Mouse (Mus musculus) G1E (cell line): ENCODE measurements at regions not wholly inside any gene's neighbourhood (a gene's known extent, or its start where the extent isn't known, plus 50 kb on each side); places are given as distances from the start of the nearest gene placed in this dataset.

Experiments
- ATAC-seq: 2 replicates; pipeline ENCODE4 v1.8.0; 2016; ENCODE audit warnings: mild to moderate bottlenecking; ENCODE audit not compliant: insufficient number of reproducible peaks, poor library complexity, low FRiP score, severe bottlenecking; ENCODE audit errors: extremely low read depth
- DNase-seq: peaks from one replicate; pipeline ENCODE4 v3.0.0; 2012; ENCODE audit warnings: low spot score
- H3K27me3 ChIP-seq: 2 replicates; pipeline ENCODE4 v1.6.1; 2012; ENCODE audit warnings: mild to moderate bottlenecking, low read length, inconsistent platforms; ENCODE audit not compliant: insufficient read depth
- H3K36me3 ChIP-seq: replicated peaks from 2 replicates; pipeline ENCODE3; 2012; ENCODE audit warnings: mild to moderate bottlenecking, inconsistent platforms
- H3K4me1 ChIP-seq: 2 replicates; pipeline ENCODE4 v1.6.1; 2012; ENCODE audit warnings: low read depth, low read length, inconsistent platforms, mixed read lengths; ENCODE audit not compliant: insufficient read depth
- H3K4me3 ChIP-seq: 2 replicates; pipeline ENCODE4 v1.5.1; 2012; ENCODE audit warnings: low read depth, mild to moderate bottlenecking, inconsistent platforms, low read length, moderate library complexity, mixed read lengths
- H3K9me3 ChIP-seq: replicated peaks from 2 replicates; pipeline ENCODE4 v1.6.1; 2012; ENCODE audit warnings: inconsistent platforms
- CTCF ChIP-seq: IDR thresholded peaks from 2 replicates; pipeline ENCODE4 v1.5.1; 2012; ENCODE audit warnings: low read depth, low read length, inconsistent platforms, mixed read lengths
- GATA1 ChIP-seq: IDR thresholded peaks from 2 replicates; pipeline ENCODE4 v1.6.1; 2012; ENCODE audit warnings: borderline replicate concordance, low read length, inconsistent platforms, mixed read lengths
- GATA2 ChIP-seq: IDR thresholded peaks from 2 replicates; pipeline ENCODE4 v1.6.1; 2012; ENCODE audit warnings: low read depth, low read length, inconsistent platforms, borderline replicate concordance
- POLR2AphosphoS5 ChIP-seq: IDR thresholded peaks from 2 replicates; pipeline ENCODE4 v1.6.1; 2012; ENCODE audit warnings: low read depth, low read length, inconsistent platforms; ENCODE audit not compliant: insufficient replicate concordance
- TAL1 ChIP-seq: conservative IDR thresholded peaks from 2 replicates; pipeline ENCODE4 v1.6.1; 2012; ENCODE audit warnings: low read depth, low read length, inconsistent platforms, mixed read lengths

DNA sequence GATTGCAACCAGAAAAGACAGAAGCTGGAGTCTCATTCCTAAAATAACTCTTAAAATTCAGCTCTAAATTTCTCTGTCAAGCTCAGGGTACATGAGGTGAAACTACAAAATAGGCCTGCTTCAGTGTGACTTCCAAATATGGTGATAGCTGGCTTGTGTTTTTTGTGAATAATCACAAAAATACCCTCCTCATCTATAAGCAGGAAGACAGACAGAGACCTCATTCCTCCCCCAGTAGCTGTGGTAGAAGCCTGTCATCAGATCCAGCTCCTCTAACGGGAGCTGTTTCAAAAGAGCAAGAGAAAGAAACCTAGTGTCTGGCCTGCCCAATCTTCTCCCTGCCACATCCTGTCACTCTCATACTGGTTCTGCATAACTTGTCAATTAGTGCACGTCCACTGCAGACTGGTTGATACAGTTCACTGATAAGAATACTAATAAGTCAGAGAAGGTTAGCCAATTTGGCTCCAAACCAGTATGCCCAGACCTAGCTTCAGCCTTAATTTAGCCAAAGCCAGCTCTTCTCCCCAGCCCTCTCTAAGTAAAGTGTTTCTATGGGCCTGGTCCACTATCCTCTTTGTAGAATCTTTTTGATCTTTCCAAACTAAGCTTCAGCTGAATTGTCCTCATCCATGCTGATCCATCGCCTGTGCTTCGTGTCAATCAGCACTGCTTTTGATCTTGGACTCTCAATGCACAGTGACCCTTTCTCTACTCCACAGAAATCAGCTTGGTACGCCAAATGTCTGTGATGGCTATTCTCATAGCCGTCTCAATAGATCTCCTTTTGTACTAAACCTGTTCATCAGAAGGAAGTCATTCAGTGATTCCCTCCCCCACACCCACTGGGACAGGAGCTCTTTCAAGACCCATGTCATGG lies 160.6 kb downstream of the Fam84b start:
- TF ChIP-seq TAL1: no peak
- TF ChIP-seq GATA1: no peak
- no peak for TF ChIP-seq POLR2AphosphoS5
- no peak for TF ChIP-seq GATA2
- TF ChIP-seq CTCF: no peak
- no peaks in the 10 kb centered on the region for H3K9me3 ChIP-seq
- no peaks in the 10 kb centered on the region for H3K4me1 ChIP-seq
- H3K36me3 ChIP-seq: no peaks in the 10 kb centered on the region
- ATAC-seq (no peak), DNase-seq (no peak)
- H3K4me3 ChIP-seq: no peak overlapping the region
- no peaks in the 10 kb centered on the region for H3K27me3 ChIP-seq

DNA sequence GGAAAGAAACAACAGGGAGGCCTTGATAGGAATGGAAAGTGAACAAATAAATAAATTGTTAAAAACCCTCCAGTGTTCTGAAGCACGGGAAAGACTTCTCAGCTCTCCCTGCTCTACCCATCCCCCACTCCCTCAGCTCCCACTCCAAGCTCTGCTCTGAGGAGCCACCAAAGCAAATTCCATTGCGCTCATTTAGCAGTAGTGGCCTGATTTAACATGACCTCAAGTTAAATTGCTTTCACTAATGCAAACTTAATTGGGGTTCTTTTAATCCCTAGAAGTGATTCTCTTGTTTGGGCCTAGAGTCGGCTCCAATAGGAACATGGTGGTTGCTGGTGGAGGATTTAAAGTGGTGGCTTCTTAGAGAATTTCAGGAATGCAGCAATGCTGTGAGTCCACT lies 161.4 kb downstream of the Fam84b start:
- no peak for DNase-seq
- Histone ChIP-seq H3K4me3 (no peak overlapping the region), H3K9me3 (no peaks in the 10 kb centered on the region), H3K4me1 (no peaks in the 10 kb centered on the region), H3K27me3 (no peaks in the 10 kb centered on the region), H3K36me3 (no peaks in the 10 kb centered on the region)
- no peak for TF ChIP-seq GATA2
- TF ChIP-seq TAL1: no peak
- no peak for TF ChIP-seq POLR2AphosphoS5
- no peak for TF ChIP-seq CTCF
- TF ChIP-seq GATA1: no peak
- ATAC-seq: no peak

DNA sequence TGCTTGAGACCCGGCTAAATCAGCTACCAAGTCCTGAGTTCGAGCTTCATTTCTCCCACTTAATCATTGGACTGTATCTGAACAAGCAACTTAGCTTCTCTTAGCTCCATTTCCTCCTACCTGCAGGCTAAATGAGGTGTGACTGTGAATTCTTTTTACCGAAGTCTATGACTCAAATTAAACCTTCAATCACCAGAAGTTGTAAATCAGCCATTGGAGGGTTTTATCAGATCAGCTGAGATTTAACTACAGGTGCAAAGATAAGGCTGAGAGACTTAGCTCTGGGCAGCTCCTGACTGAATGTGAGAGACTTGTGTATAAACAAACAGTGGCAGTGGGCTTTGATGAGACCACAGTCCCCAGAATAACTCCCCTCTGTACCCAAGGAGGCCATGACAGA lies 176.2 kb downstream of the Fam84b start:
- DNase-seq: no peak
- H3K27me3 ChIP-seq: no peaks in the 10 kb centered on the region

DNA sequence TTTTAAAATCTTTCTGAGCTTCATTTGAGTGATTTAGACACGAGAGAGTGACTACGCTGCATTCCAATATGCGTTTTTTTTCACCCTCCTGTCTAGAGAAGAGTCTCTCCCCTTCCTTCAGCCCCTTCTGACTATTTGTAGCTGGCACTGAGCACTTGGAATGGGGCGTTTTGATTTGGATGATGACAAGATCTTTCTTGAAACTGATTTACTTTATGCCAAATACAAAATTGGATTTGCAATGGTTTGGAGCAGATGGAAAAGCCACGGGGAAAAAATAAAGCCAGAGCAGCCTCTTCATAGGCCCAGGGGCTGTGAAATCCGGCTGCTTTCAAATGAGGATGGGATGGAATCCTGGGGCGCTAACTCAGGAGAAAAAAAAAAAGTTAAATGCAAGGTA lies 196.0 kb downstream of the Fam84b start:
- Histone ChIP-seq H3K36me3 (no peaks in the 10 kb centered on the region), H3K9me3 (no peaks in the 10 kb centered on the region), H3K4me3 (no peak overlapping the region), H3K27me3 (no peaks in the 10 kb centered on the region), H3K4me1 (no peaks in the 10 kb centered on the region)
- no peak for ATAC-seq
- TF ChIP-seq CTCF: no peak
- DNase-seq: no peak

More for the DNA sequence above, 176.2 kb downstream of the Fam84b start:
- Histone ChIP-seq H3K4me1 (no peaks in the 10 kb centered on the region), H3K36me3 (no peaks in the 10 kb centered on the region), H3K4me3 (no peak overlapping the region), H3K9me3 (no peaks in the 10 kb centered on the region)
- no peak for ATAC-seq
- no peak for TF ChIP-seq POLR2AphosphoS5
- TF ChIP-seq GATA2: no peak
- TF ChIP-seq CTCF: no peak
- TF ChIP-seq GATA1: no peak
- TF ChIP-seq TAL1: no peak

DNA sequence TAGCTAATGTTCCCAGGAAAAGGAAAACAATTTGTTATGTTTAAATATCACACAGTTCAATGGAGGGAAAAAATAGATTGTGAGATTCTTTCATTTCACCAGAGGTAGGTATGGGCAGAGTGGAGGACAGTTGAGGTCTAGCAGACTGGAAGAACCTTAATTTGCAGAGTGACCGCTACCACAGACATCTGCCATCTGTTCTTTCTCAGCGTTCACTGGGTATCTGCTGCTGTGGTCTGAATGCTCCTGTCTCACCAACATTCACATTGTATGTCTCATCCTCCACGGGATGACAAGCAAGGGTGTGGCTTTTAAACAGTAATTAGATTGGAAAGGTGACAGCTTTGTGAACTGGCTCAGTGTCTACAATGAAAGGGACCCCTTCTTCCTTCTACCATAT lies 198.5 kb downstream of the Fam84b start:
- Histone ChIP-seq H3K27me3 (no peaks in the 10 kb centered on the region), H3K4me1 (no peaks in the 10 kb centered on the region), H3K4me3 (no peak overlapping the region), H3K36me3 (no peaks in the 10 kb centered on the region), H3K9me3 (no peaks in the 10 kb centered on the region)
- DNase-seq (no peak), ATAC-seq (no peak)
- TF ChIP-seq CTCF: no peak

DNA sequence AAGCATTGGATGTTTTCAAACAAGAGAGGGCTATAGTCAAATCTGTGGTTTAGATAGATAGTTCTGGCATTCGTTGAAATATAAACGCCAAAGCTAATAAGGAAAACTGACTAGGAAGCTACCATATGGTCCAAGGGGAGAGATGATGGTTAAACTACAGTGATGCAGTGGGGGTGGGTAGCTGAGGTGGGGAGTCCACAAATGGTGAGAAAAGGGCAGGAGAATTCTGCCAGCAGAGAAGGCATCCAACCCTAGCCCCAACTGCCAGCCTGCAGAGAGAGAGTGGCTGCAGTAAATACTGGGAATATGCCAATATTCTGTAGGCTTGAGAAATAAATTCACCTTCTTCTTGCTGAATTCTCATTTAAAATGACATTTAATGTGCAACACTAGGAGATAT lies 204.3 kb downstream of the Fam84b start:
- Histone ChIP-seq H3K4me1 (no peaks in the 10 kb centered on the region), H3K27me3 (no peaks in the 10 kb centered on the region), H3K4me3 (no peak overlapping the region), H3K9me3 (no peaks in the 10 kb centered on the region), H3K36me3 (no peaks in the 10 kb centered on the region)
- no peak for TF ChIP-seq GATA1
- no peak for DNase-seq
- ATAC-seq: no peak

DNA sequence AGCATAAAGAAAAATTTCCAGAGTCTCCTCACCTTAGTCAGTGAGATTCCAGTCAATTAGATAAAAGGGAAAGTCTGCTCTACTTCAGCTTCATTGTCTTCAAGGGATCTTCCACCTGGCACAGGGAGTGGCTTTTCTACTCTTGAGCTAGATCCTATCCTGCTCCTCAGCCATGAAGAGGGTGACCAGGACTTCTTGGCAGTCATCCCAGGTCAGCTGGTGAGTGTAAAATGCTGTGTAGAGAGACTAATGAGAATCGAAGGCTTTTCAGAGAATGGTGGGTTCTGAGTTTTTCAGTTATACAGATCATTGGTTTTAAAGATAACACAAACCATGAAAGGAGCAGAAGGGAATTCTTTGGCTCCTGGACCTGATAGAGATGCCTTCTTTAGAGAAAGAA lies 211.8 kb downstream of the Fam84b start:
- H3K4me1 ChIP-seq: no peaks in the 10 kb centered on the region
- no peaks in the 10 kb centered on the region for H3K27me3 ChIP-seq
- no peaks in the 10 kb centered on the region for H3K9me3 ChIP-seq
- no peak for ATAC-seq
- no peak overlapping the region for H3K4me3 ChIP-seq
- no peak for DNase-seq
- TF ChIP-seq CTCF (no peak), GATA1 (no peak), POLR2AphosphoS5 (no peak), GATA2 (no peak)
- no peaks in the 10 kb centered on the region for H3K36me3 ChIP-seq
